Mouse (Mus musculus) limb, embryonic 10.5 days (tissue): Measurements from ENCODE around the gene Atg7. TPM values are rescaled to one million over a fixed set of nuclear protein-coding genes. Genes with fewer than 3 reads are reported as not detected.
A peak's percentile ranks its signal among the peaks of the same experiment; 100 is the strongest.

Source experiments
- DNase-seq: peaks from one replicate; pipeline ENCODE4 v3.0.0-alpha.2; 2017; ENCODE audit warnings: low spot score
- H3K27ac ChIP-seq: fragments of 300-500 bp; sonication (generic); 2 replicates; pipeline ENCODE4 v1.5.1; 2016; ENCODE audit warnings: mild to moderate bottlenecking
- H3K27me3 ChIP-seq: fragments of 300-500 bp; sonication (generic); 2 replicates; pipeline ENCODE4 v1.6.1; 2016; ENCODE audit warnings: low read depth, mild to moderate bottlenecking; ENCODE audit not compliant: poor library complexity, severe bottlenecking
- H3K36me3 ChIP-seq: fragments of 300-500 bp; sonication (generic); 2 replicates; pipeline ENCODE4 v1.6.1; 2016; ENCODE audit warnings: mild to moderate bottlenecking, moderate library complexity
- H3K4me1 ChIP-seq: fragments of 300-500 bp; sonication (generic); 2 replicates; pipeline ENCODE4 v1.6.1; 2016
- H3K4me3 ChIP-seq: fragments of 300-500 bp; sonication (generic); 2 replicates; pipeline ENCODE4 v1.5.1; 2016; ENCODE audit warnings: mild to moderate bottlenecking, moderate library complexity
- H3K9me3 ChIP-seq: fragments of 300-500 bp; sonication (generic); replicated peaks from 2 replicates; pipeline ENCODE4 v1.6.1; 2016; ENCODE audit warnings: mild to moderate bottlenecking
- WGBS: fragments of 180-500 bp; shearing (Covaris S2); methylation state at CpG from one replicate; pipeline ENCODE4 v1.1.7; 2016; 5-methylcytosine and 5-hydroxymethylcytosine counted together
- polyA plus RNA-seq: library from polyadenylated mRNA; unstranded; fragments of >200 nt; fragmentation: Nextera tagmentation; extraction: Ambion mirVana; gene quantifications from 2 replicates; pipeline ENCODE4 v1.2.1, GENCODE M21; 2016

Gene Atg7
- polyA plus RNA-seq, 1 experiment from 2014 or later = 21.0 TPM

- H3K4me3 ChIP-seq = no peak overlapping the region
- H3K9me3 ChIP-seq = no peaks in the 10 kb centered on the region
- no peak for DNase-seq
- no peak overlapping the region for H3K27ac ChIP-seq
- 90% methylated on average over 14 of the region's 14 CpGs for WGBS
- peaks cover 19% of the 10 kb centered on the region for H3K4me1 ChIP-seq
- no peaks in the 10 kb centered on the region for H3K27me3 ChIP-seq
- peaks cover 65% of the 10 kb centered on the region for H3K36me3 ChIP-seq
Observed at GRCm38 (mm10) chr6:114860677-114861568, 218.0 kb downstream of the Atg7 start.

- no peak overlapping the region for H3K4me3 ChIP-seq
- DNase-seq = no peak
- peaks cover 13% of the 10 kb centered on the region; the same call in 1 of the 2 replicates for H3K4me1 ChIP-seq
- peaks cover 65% of the 10 kb centered on the region for H3K36me3 ChIP-seq
- no peaks in the 10 kb centered on the region for H3K9me3 ChIP-seq
- no peaks in the 10 kb centered on the region for H3K27me3 ChIP-seq
- 84% methylated on average over 9 of the region's 9 CpGs for WGBS
- no peak overlapping the region for H3K27ac ChIP-seq
Observed at GRCm38 (mm10) chr6:114861591-114861990, 218.7 kb downstream of the Atg7 start.

GRCm38 (mm10) chr6:114862046-114862445, 219.1 kb downstream of the Atg7 start:
- Histone ChIP-seq H3K4me1 (peaks cover 9% of the 10 kb centered on the region; the same call in 1 of the 2 replicates), H3K27me3 (no peaks in the 10 kb centered on the region), H3K36me3 (peaks cover 65% of the 10 kb centered on the region), H3K9me3 (no peaks in the 10 kb centered on the region), H3K4me3 (no peak overlapping the region), H3K27ac (no peak overlapping the region)
- 81% methylated on average over 9 of the region's 9 CpGs for WGBS
- no peak for DNase-seq

DNA sequence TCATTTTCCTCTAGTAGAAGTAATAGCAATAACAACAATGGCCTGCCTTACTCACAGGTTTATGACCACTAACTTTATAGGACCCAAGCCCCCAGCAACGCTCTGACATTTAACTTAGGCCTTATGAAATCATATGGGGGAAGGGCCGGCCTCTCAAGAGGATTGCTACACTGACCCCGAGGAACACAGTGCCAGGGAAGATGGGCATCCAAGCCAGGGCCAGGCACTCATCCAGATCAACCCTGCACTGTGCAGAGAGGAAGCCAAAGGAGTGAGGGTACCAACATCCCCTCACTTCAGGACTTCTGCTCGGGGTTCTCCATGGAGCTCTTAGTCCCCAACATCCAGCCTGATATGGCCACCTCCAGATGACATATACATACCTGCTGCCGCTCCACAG, 220.6 kb downstream of the Atg7 start:
- H3K9me3 ChIP-seq = no peaks in the 10 kb centered on the region
- peaks cover 63% of the 10 kb centered on the region for H3K36me3 ChIP-seq
- no peak overlapping the region for H3K27ac ChIP-seq
- peaks cover under 1% of the 10 kb centered on the region; the same call in 1 of the 2 replicates for H3K4me1 ChIP-seq
- 91% methylated on average over 5 of the region's 5 CpGs for WGBS
- H3K27me3 ChIP-seq = no peaks in the 10 kb centered on the region
- no peak overlapping the region for H3K4me3 ChIP-seq
- no peak for DNase-seq

- H3K27ac ChIP-seq = no peak overlapping the region
- no peak overlapping the region for H3K4me3 ChIP-seq
- H3K36me3 ChIP-seq = peaks cover 63% of the 10 kb centered on the region
- no peaks in the 10 kb centered on the region for H3K9me3 ChIP-seq
- no peak for DNase-seq
- WGBS = 94% methylated on average over 8 of the region's 8 CpGs
- H3K4me1 ChIP-seq = peaks cover 9% of the 10 kb centered on the region
- H3K27me3 ChIP-seq = no peaks in the 10 kb centered on the region
Observed at GRCm38 (mm10) chr6:114864421-114864820, 221.5 kb downstream of the Atg7 start.

GRCm38 (mm10) chr6:114866078-114866477, 223.2 kb downstream of the Atg7 start:
- no peak overlapping the region for H3K4me3 ChIP-seq
- no peaks in the 10 kb centered on the region for H3K9me3 ChIP-seq
- peaks cover 26% of the 10 kb centered on the region for H3K4me1 ChIP-seq
- peaks cover 56% of the 10 kb centered on the region for H3K36me3 ChIP-seq
- DNase-seq = no peak
- WGBS = 85% methylated on average over 3 of the region's 3 CpGs
- no peak overlapping the region for H3K27ac ChIP-seq
- H3K27me3 ChIP-seq = no peaks in the 10 kb centered on the region

DNA sequence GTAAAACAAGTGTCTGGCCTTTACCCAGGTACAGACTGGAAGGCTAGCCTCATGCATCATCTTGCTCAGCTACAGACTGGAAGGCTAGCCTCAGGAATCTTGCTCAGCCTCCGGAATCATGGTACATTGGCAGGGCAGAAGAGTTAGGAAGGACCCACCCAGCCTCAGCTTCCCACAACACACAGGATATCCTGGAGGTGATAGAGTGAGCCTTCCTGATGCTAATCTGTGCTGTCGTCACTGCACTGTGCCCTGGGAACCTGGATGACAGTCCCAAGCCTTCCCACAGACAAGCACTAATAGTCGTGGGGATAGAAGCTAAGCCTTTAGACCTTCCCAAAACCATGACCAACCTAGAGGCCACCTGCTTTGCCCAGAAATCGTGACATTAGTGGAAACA, 223.7 kb downstream of the Atg7 start:
- DNase-seq = no peak
- Histone ChIP-seq H3K4me1 (peaks cover 30% of the 10 kb centered on the region), H3K9me3 (no peaks in the 10 kb centered on the region), H3K27ac (no peak overlapping the region), H3K27me3 (no peaks in the 10 kb centered on the region), H3K4me3 (no peak overlapping the region), H3K36me3 (peaks cover 56% of the 10 kb centered on the region)
- 85% methylated on average over 4 of the region's 4 CpGs for WGBS

DNA sequence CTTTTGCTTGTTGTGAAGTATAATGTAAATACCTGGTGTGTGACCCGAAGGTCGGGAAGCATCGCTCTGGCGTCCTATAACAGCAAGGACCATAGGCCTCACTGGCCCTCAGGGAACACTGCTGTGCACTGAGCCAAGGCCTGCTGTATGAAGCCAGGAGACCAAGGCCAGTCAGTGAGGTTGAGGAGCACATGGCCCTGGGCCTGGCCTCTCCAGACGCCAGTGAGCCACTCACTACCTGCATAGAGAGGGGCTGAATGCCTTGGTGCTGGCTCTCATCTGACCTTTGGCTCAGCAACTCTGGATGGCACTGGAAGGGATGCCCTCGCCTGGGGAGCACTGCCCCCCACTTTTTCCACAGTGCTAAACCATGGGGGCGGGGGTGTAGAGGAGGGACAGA, 225.8 kb downstream of the Atg7 start:
- Histone ChIP-seq H3K4me1 (peaks cover 44% of the 10 kb centered on the region), H3K27ac (peak overlapping the region; percentile 61; the same call in 1 of the 2 replicates), H3K36me3 (peaks cover 37% of the 10 kb centered on the region), H3K4me3 (no peak overlapping the region), H3K27me3 (no peaks in the 10 kb centered on the region), H3K9me3 (no peaks in the 10 kb centered on the region)
- DNase-seq = no peak
- WGBS = 84% methylated on average over 7 of the region's 7 CpGs

DNA sequence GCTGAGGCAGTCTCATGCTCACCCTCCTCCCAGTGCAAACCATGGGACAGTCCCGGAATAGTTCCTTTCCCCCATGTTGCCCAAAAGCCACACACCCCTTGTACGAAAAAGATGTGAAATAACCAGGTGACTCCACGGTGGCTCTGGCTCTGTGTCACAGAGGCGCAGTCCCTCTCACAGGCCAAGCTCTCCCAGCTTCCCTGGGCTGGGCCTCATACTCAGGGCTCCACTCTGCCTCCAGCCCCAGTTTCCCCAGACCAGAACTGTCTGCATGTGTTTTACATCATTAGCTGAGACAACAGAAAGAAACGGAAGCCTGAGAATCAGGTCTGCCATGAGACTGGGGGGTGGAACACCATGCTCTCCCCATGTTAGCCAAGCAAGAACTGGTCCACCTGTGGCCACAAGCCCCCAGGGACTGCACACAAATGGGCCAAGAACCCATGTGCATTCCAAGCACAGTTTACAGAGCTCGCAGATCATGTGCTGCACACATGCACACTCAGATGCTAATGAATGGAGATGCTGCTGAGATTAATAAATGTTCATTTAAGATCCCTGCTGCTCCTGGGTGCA, 226.7 kb downstream of the Atg7 start:
- WGBS = 85% methylated on average over 6 of the region's 6 CpGs
- Histone ChIP-seq H3K4me3 (no peak overlapping the region), H3K27ac (peak overlapping the region; percentile 61), H3K4me1 (peaks cover 53% of the 10 kb centered on the region), H3K36me3 (peaks cover 30% of the 10 kb centered on the region), H3K9me3 (no peaks in the 10 kb centered on the region), H3K27me3 (no peaks in the 10 kb centered on the region)
- DNase-seq = no peak

DNA sequence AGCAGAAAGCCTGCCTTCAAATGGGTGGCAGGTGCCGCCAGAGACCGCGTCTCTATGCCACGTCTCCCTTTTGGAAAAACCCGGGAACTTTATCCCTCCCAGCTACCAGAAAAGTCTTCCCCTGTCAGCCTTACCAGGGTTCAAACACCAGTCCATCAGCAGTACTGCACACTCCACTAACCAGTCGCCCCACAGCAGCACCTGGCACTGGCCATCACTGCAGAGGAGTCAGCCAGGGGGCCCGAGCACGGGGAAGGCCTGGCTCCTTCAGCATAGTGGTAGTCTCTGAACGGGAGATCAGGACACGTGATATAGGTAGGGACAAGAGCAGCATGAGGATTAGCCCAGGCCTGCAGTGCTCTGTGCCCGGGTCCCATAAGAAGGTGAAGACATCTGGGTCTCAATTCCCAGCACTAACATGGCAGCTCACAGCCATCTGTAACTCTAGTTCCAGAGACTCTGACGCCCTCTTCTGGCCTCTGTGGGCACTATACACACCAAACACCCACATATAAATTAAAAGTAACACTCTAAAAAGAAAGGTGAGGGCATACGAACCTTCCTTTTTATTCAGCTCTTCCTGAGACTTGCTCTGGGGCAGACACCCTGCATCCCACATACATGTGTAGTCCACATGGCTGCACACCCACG, 228.2 kb downstream of the Atg7 start:
- Histone ChIP-seq H3K4me1 (peaks cover 68% of the 10 kb centered on the region), H3K27ac (0 out of 2 replicates have a peak overlapping the region, but pooled peaks have one; percentile 61)
- 88% methylated on average over 14 of the region's 14 CpGs for WGBS

DNA sequence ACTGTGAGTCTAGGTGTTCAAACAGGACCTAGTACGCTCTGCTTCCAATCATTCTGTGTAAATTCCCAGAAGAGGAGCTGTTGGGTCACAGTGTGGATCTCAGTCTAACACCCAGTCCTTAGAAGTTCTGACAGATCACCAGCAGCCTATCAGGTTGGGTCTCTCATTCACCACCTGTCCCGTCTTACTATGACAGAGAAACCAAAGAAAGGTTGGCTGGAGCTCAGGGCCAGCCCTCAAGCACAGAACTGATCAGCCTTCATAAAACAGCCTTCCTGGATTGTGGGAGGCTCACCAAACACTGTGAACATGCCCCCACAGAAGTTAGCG, 230.9 kb downstream of the Atg7 start:
- Histone ChIP-seq H3K4me1 (peaks cover 92% of the 10 kb centered on the region), H3K4me3 (peak overlapping the region; percentile 58), H3K27ac (peak overlapping the region; percentile 94), H3K9me3 (no peaks in the 10 kb centered on the region), H3K36me3 (peaks cover 27% of the 10 kb centered on the region), H3K27me3 (no peaks in the 10 kb centered on the region)
- WGBS = 84% methylated on average over 3 of the region's 3 CpGs
- no peak for DNase-seq

More for the DNA sequence above, 228.2 kb downstream of the Atg7 start:
- Histone ChIP-seq H3K9me3 (no peaks in the 10 kb centered on the region), H3K4me3 (no peak overlapping the region), H3K27me3 (no peaks in the 10 kb centered on the region), H3K36me3 (peaks cover 28% of the 10 kb centered on the region)
- DNase-seq = no peak

GRCm38 (mm10) chr6:114874138-114874928, 231.4 kb downstream of the Atg7 start:
- peak overlapping the region; percentile 94 for H3K27ac ChIP-seq
- peak; percentile 60 for DNase-seq
- no peaks in the 10 kb centered on the region for H3K27me3 ChIP-seq
- H3K36me3 ChIP-seq = peaks cover 26% of the 10 kb centered on the region
- 19% methylated on average over 19 of the region's 19 CpGs for WGBS
- H3K4me1 ChIP-seq = peaks cover 87% of the 10 kb centered on the region
- H3K4me3 ChIP-seq = peak overlapping the region; percentile 58
- H3K9me3 ChIP-seq = no peaks in the 10 kb centered on the region
